Mouse (Mus musculus): ENCODE data around the gene Ubr7. TPM values are rescaled to one million over a fixed set of nuclear protein-coding genes. Genes with fewer than 3 reads are reported as not detected.

Ubr7 gene
- polyA plus RNA-seq, 1 experiment: 28.7 TPM

- Histone ChIP-seq H3K27ac (ENCODE audit: control insufficient read depth, insufficient read depth, low read length) (no peak overlapping the region), H3K4me3 (ENCODE audit: control insufficient read depth, insufficient read depth, low read length) (no peak overlapping the region), H3K27me3 (ENCODE audit: control insufficient read depth, insufficient read depth, low read length) (no peaks in the 10 kb centered on the region), H3K4me1 (replicated peaks; ENCODE audit: control insufficient read depth, insufficient read depth, low read length) (peaks cover 6% of the 10 kb centered on the region), H3K36me3 (ENCODE audit: control insufficient read depth, insufficient read depth, low read length) (no peaks in the 10 kb centered on the region)
- WGBS: 94% methylated on average over 10 of the region's 10 CpGs
- TF ChIP-seq POLR2A (IDR thresholded peaks at IDR 0.05; ENCODE audit: control insufficient read depth, extremely low read depth, insufficient read depth, low read length, poor library complexity): no peak
- no peak for DNase-seq
Measured at GRCm38 (mm10) chr12:102714654-102715395, 42.9 kb upstream of the Ubr7 start.

- WGBS: 56% methylated on average over 13 of the region's 13 CpGs
- TF ChIP-seq CTCF (IDR thresholded peaks at IDR 0.05; ENCODE audit: borderline replicate concordance, control insufficient read depth, extremely low read depth, insufficient read depth, low read length, poor library complexity) (no peak), POLR2A (IDR thresholded peaks at IDR 0.05; ENCODE audit: control insufficient read depth, extremely low read depth, insufficient read depth, low read length, poor library complexity) (no peak)
- peaks cover 8% of the 10 kb centered on the region for H3K4me1 ChIP-seq (replicated peaks; ENCODE audit: control insufficient read depth, insufficient read depth, low read length)
- H3K27me3 ChIP-seq (ENCODE audit: control insufficient read depth, insufficient read depth, low read length): no peaks in the 10 kb centered on the region
- H3K4me3 ChIP-seq (ENCODE audit: control insufficient read depth, insufficient read depth, low read length): no peak overlapping the region
- DNase-seq: peak; percentile 51
- no peaks in the 10 kb centered on the region for H3K36me3 ChIP-seq (ENCODE audit: control insufficient read depth, insufficient read depth, low read length)
- H3K27ac ChIP-seq (ENCODE audit: control insufficient read depth, insufficient read depth, low read length): no peak overlapping the region
Measured at GRCm38 (mm10) chr12:102719552-102720315, 38.0 kb upstream of the Ubr7 start.

GRCm38 (mm10) chr12:102722451-102722850, 35.3 kb upstream of the Ubr7 start:
- no peak for TF ChIP-seq CTCF (IDR thresholded peaks at IDR 0.05; ENCODE audit: borderline replicate concordance, control insufficient read depth, extremely low read depth, insufficient read depth, low read length, poor library complexity)
- TF ChIP-seq POLR2A (IDR thresholded peaks at IDR 0.05; ENCODE audit: control insufficient read depth, extremely low read depth, insufficient read depth, low read length, poor library complexity): no peak
- Histone ChIP-seq H3K27me3 (ENCODE audit: control insufficient read depth, insufficient read depth, low read length) (no peaks in the 10 kb centered on the region), H3K4me3 (ENCODE audit: control insufficient read depth, insufficient read depth, low read length) (no peak overlapping the region), H3K4me1 (replicated peaks; ENCODE audit: control insufficient read depth, insufficient read depth, low read length) (peaks cover 8% of the 10 kb centered on the region; the same call in 1 of the 2 replicates), H3K36me3 (ENCODE audit: control insufficient read depth, insufficient read depth, low read length) (no peaks in the 10 kb centered on the region), H3K27ac (ENCODE audit: control insufficient read depth, insufficient read depth, low read length) (no peak overlapping the region)
- DNase-seq: peak; percentile 50
- 44% methylated on average over 11 of the region's 11 CpGs for WGBS

GRCm38 (mm10) chr12:102722966-102723365, 34.8 kb upstream of the Ubr7 start:
- Histone ChIP-seq H3K27me3 (ENCODE audit: control insufficient read depth, insufficient read depth, low read length) (no peaks in the 10 kb centered on the region), H3K36me3 (ENCODE audit: control insufficient read depth, insufficient read depth, low read length) (no peaks in the 10 kb centered on the region), H3K27ac (ENCODE audit: control insufficient read depth, insufficient read depth, low read length) (no peak overlapping the region), H3K4me3 (ENCODE audit: control insufficient read depth, insufficient read depth, low read length) (no peak overlapping the region), H3K4me1 (replicated peaks; ENCODE audit: control insufficient read depth, insufficient read depth, low read length) (peaks cover 8% of the 10 kb centered on the region; the same call in 1 of the 2 replicates)
- 94% methylated on average over 8 of the region's 8 CpGs for WGBS
- TF ChIP-seq CTCF (IDR thresholded peaks at IDR 0.05; ENCODE audit: borderline replicate concordance, control insufficient read depth, extremely low read depth, insufficient read depth, low read length, poor library complexity) (no peak), POLR2A (IDR thresholded peaks at IDR 0.05; ENCODE audit: control insufficient read depth, extremely low read depth, insufficient read depth, low read length, poor library complexity) (no peak)
- no peak for DNase-seq

- TF ChIP-seq POLR2A (IDR thresholded peaks at IDR 0.05; ENCODE audit: control insufficient read depth, extremely low read depth, insufficient read depth, low read length, poor library complexity): no peak
- no peak for TF ChIP-seq CTCF (IDR thresholded peaks at IDR 0.05; ENCODE audit: borderline replicate concordance, control insufficient read depth, extremely low read depth, insufficient read depth, low read length, poor library complexity)
- H3K4me1 ChIP-seq (replicated peaks; ENCODE audit: control insufficient read depth, insufficient read depth, low read length): peaks cover 8% of the 10 kb centered on the region; the same call in 1 of the 2 replicates
- H3K36me3 ChIP-seq (ENCODE audit: control insufficient read depth, insufficient read depth, low read length): no peaks in the 10 kb centered on the region
- H3K27ac ChIP-seq (ENCODE audit: control insufficient read depth, insufficient read depth, low read length): no peak overlapping the region
- 89% methylated on average over 6 of the region's 6 CpGs for WGBS
- no peaks in the 10 kb centered on the region for H3K27me3 ChIP-seq (ENCODE audit: control insufficient read depth, insufficient read depth, low read length)
- H3K4me3 ChIP-seq (ENCODE audit: control insufficient read depth, insufficient read depth, low read length): no peak overlapping the region
- no peak for DNase-seq
Measured at GRCm38 (mm10) chr12:102723861-102724260, 33.9 kb upstream of the Ubr7 start.

- no peaks in the 10 kb centered on the region for H3K27me3 ChIP-seq (ENCODE audit: control insufficient read depth, insufficient read depth, low read length)
- no peak for DNase-seq
- 92% methylated on average over 6 of the region's 6 CpGs for WGBS
- no peak overlapping the region for H3K4me3 ChIP-seq (ENCODE audit: control insufficient read depth, insufficient read depth, low read length)
- H3K4me1 ChIP-seq (replicated peaks; ENCODE audit: control insufficient read depth, insufficient read depth, low read length): peaks cover 10% of the 10 kb centered on the region
- H3K36me3 ChIP-seq (ENCODE audit: control insufficient read depth, insufficient read depth, low read length): no peaks in the 10 kb centered on the region
- no peak overlapping the region for H3K27ac ChIP-seq (ENCODE audit: control insufficient read depth, insufficient read depth, low read length)
- no peak for TF ChIP-seq CTCF (IDR thresholded peaks at IDR 0.05; ENCODE audit: borderline replicate concordance, control insufficient read depth, extremely low read depth, insufficient read depth, low read length, poor library complexity)
- no peak for TF ChIP-seq POLR2A (IDR thresholded peaks at IDR 0.05; ENCODE audit: control insufficient read depth, extremely low read depth, insufficient read depth, low read length, poor library complexity)
Measured at GRCm38 (mm10) chr12:102725146-102725545, 32.6 kb upstream of the Ubr7 start.
